Comparison of ENCODE assay signal across 15 mouse cellular contexts in genomic region chr4:106874501-106874900, GRCm38 (mm10). TPM values are rescaled to one million over a fixed set of nuclear protein-coding genes. Genes with fewer than 3 reads are reported as not detected.
A peak's percentile ranks its signal among the peaks of the same experiment; 100 is the strongest.
DNase-seq lines count a peak whose midpoint lies in the region; ATAC-seq and TF ChIP-seq lines count a peak whose summit lies in the region.
"Had no signal": no experiment of that assay in that cellular context is flagged by ENCODE, and none has a peak within 500 bp of the region (broad histone marks: within the 10 kb centered on the region; RNA-seq: fewer than 3 reads in every experiment).

No protein-coding gene starts in this region.

- in situ Hi-C loops in CH12.LX (cut with MboI; ENCODE audit: low pct_ligation_motif_present, low pct_unique_long_range_greater_than_20kb, low sequenced_read_pairs), result no loop called here

- H3K27ac ChIP-seq in liver, embryonic 11.5 days (ENCODE audit: low read depth, low read length), result no peak overlapping the region
- H3K27ac ChIP-seq in CH12.LX (ENCODE audit: insufficient read depth, low read depth), result no peak overlapping the region
- H3K27ac ChIP-seq in MEL (ENCODE audit: control insufficient read depth, low read depth, low read length), result no peak overlapping the region
- no peak overlapping the region for H3K27ac ChIP-seq in small intestine, adult 2 months (ENCODE audit: insufficient read depth, low read depth, low read length)
- H3K27ac ChIP-seq: heart, embryonic 15.5 days; liver, embryonic 13.5 days; midbrain, embryonic 12.5 days had no signal

- no peak for ATAC-seq in liver, embryonic 11.5 days (replicated peaks; ENCODE audit: low FRiP score)

- H3K36me3 ChIP-seq in liver, embryonic 11.5 days (ENCODE audit: control insufficient read depth, insufficient read depth, low read length), result no peaks in the 10 kb centered on the region
- H3K36me3 ChIP-seq in CH12.LX (replicated peaks in 1 of 2; ENCODE audit: control insufficient read depth in 1 of 2, insufficient read depth in 1 of 2, low read length in 1 of 2) (no peaks in the 10 kb centered on the region), MEL (ENCODE audit: control insufficient read depth in 1 of 2, insufficient read depth in 2 of 2, low read length in 2 of 2) (peaks cover 0 to 13% of the 10 kb centered on the region in 2 experiments; a peak in 2 of 4 replicates)
- H3K36me3 ChIP-seq in small intestine, adult 2 months (ENCODE audit: control insufficient read depth, insufficient read depth, low read length), result no peaks in the 10 kb centered on the region
- H3K36me3 ChIP-seq: heart, embryonic 15.5 days; liver, embryonic 13.5 days; midbrain, embryonic 12.5 days had no signal

- peak; percentile 40 for DNase-seq in liver
- DNase-seq in liver, embryonic 11.5 days (ENCODE audit: low spot score), result no peak
- peak; percentile 10 for DNase-seq in CH12.LX (ENCODE audit: extremely low read depth)
- DNase-seq in MEL (ENCODE audit: low read depth, low spot score), result peak; percentile 46
- DNase-seq in left cerebral cortex, postnatal 25 days (ENCODE audit: low spot score in 2 of 2), result no peak
- DNase-seq in left cerebral cortex, postnatal 10 days (ENCODE audit: extremely low spot score in 1 of 2, low spot score in 2 of 2), result no peak
- DNase-seq: cerebellum, adult 11-12 months; gastrocnemius, postnatal 36 days; kidney, adult 9 months; liver, embryonic 13.5 days; lung, postnatal 4 days; right cerebral cortex, postnatal 25 days had no signal

- TF ChIP-seq EP300 in CH12.LX (IDR thresholded peaks at IDR 0.05; ENCODE audit: low read length), result no peak
- no peak for TF ChIP-seq EP300 in MEL (IDR thresholded peaks at IDR 0.05; ENCODE audit: low read depth in 1 of 2, low read length in 2 of 2)

- intact Hi-C loops in left cerebral cortex, postnatal 25 days (cut with DNase I), result no loop called here
- intact Hi-C loops in left cerebral cortex, postnatal 10 days (cut with DNase I), result no loop called here

- H3K4me3 ChIP-seq in liver, embryonic 11.5 days (ENCODE audit: low read depth, low read length), result no peak overlapping the region
- no peak overlapping the region for H3K4me3 ChIP-seq in CH12.LX (replicated peaks in 1 of 3; ENCODE audit: low read depth in 2 of 3, low read length in 2 of 3, poor library complexity in 1 of 3)
- no peak overlapping the region for H3K4me3 ChIP-seq in MEL (ENCODE audit: control insufficient read depth in 1 of 2, insufficient read depth in 1 of 2, low read depth in 2 of 2, low read length in 2 of 2)
- no peak overlapping the region for H3K4me3 ChIP-seq in small intestine, adult 2 months (ENCODE audit: low read depth, low read length)
- H3K4me3 ChIP-seq: heart, embryonic 15.5 days; liver, embryonic 13.5 days; midbrain, embryonic 12.5 days had no signal

- H3K4me1 ChIP-seq in liver, embryonic 11.5 days (replicated peaks; ENCODE audit: control insufficient read depth, insufficient read depth, low read length), result peaks cover 8% of the 10 kb centered on the region
- H3K4me1 ChIP-seq in CH12.LX (ENCODE audit: control insufficient read depth in 1 of 2, insufficient read depth in 2 of 2) (peaks cover 4 to 12% of the 10 kb centered on the region in 2 experiments; a peak in 3 of 4 replicates), MEL (ENCODE audit: control insufficient read depth in 1 of 2, insufficient read depth in 2 of 2, low read length in 2 of 2) (peaks cover 5 to 14% of the 10 kb centered on the region in 2 experiments; a peak in 3 of 4 replicates)
- H3K4me1 ChIP-seq in small intestine, adult 2 months (ENCODE audit: control insufficient read depth, insufficient read depth, insufficient read length, low read length), result peaks cover 3% of the 10 kb centered on the region; the same call in 1 of the 2 replicates
- H3K4me1 ChIP-seq: midbrain, embryonic 12.5 days had no signal

- H3K9me3 ChIP-seq in liver, embryonic 11.5 days (ENCODE audit: control insufficient read depth, low read length), result no peaks in the 10 kb centered on the region
- no peaks in the 10 kb centered on the region for H3K9me3 ChIP-seq in CH12.LX (replicated peaks; ENCODE audit: low read length)
- H3K9me3 ChIP-seq in MEL (replicated peaks; ENCODE audit: insufficient read depth, low read length), result no peaks in the 10 kb centered on the region
- H3K9me3 ChIP-seq: heart, embryonic 15.5 days; liver, embryonic 13.5 days; midbrain, embryonic 12.5 days had no signal

- dilution Hi-C loops in CH12.LX (cut with MboI; ENCODE audit: extremely low pct_ligation_motif_present, extremely low pct_unique_long_range_greater_than_20kb, low sequenced_read_pairs), result no loop called here

- TF ChIP-seq CTCF in CH12.LX (conservative IDR thresholded peaks at IDR 0.05 in 1 of 2, IDR thresholded peaks at IDR 0.05 in 1 of 2; ENCODE audit: low read depth in 2 of 2, low read length in 2 of 2) (peak in 1 of 2 experiments; percentile 21; a peak in 2 of 4 replicates), MEL (IDR thresholded peaks at IDR 0.05 in 2 of 3, conservative IDR thresholded peaks at IDR 0.05 in 1 of 3; ENCODE audit: control insufficient read depth in 1 of 3, insufficient read depth in 1 of 3, low read depth in 2 of 3, low read length in 3 of 3, poor library complexity in 1 of 3, severe bottlenecking in 1 of 3) (peak; percentile 21 to 55 (median 34))
- peak; percentile 25; the same call in 1 of the 2 replicates for TF ChIP-seq CTCF in small intestine, adult 2 months (IDR thresholded peaks at IDR 0.05; ENCODE audit: extremely low read depth, insufficient read length, insufficient replicate concordance, low read depth, low read length)

- TF ChIP-seq POLR2A in CH12.LX (IDR thresholded peaks at IDR 0.05; ENCODE audit: low read depth, low read length), result no peak
- no peak for TF ChIP-seq POLR2A in MEL (IDR thresholded peaks at IDR 0.05; ENCODE audit: control insufficient read depth in 1 of 2, insufficient read depth in 1 of 2, low read depth in 1 of 2, low read length in 2 of 2, poor library complexity in 1 of 2)
- no peak for TF ChIP-seq POLR2A in small intestine, adult 2 months (IDR thresholded peaks at IDR 0.05; ENCODE audit: low read depth, low read length)

- WGBS in liver, embryonic 11.5 days, result 83% methylated on average over 7 of the region's 7 CpGs
- 92% methylated on average over 7 of the region's 7 CpGs for WGBS in small intestine, adult 2 months

- H3K79me2 ChIP-seq in CH12.LX (replicated peaks; ENCODE audit: control insufficient read depth, extremely low read depth, insufficient read depth, poor library complexity, severe bottlenecking) (no peaks in the 10 kb centered on the region), MEL (ENCODE audit: control insufficient read depth, insufficient read depth, low read length, poor library complexity) (no peaks in the 10 kb centered on the region)

- H3K4me2 ChIP-seq in liver, embryonic 11.5 days, result no peak overlapping the region
- no peak overlapping the region for H3K4me2 ChIP-seq in CH12.LX (ENCODE audit: insufficient read depth, low read depth, poor library complexity, severe bottlenecking)
- H3K4me2 ChIP-seq: heart, embryonic 15.5 days; liver, embryonic 13.5 days; midbrain, embryonic 12.5 days had no signal

- H3K9ac ChIP-seq in liver, embryonic 11.5 days (ENCODE audit: low read depth, low read length), result no peak overlapping the region
- H3K9ac ChIP-seq in CH12.LX (ENCODE audit: insufficient read depth, low read depth) (no peak overlapping the region), MEL (ENCODE audit: control insufficient read depth, low read depth, low read length, poor library complexity, severe bottlenecking) (no peak overlapping the region)
- H3K9ac ChIP-seq: heart, embryonic 15.5 days; liver, embryonic 13.5 days; midbrain, embryonic 12.5 days had no signal

- H3K27me3 ChIP-seq in liver, embryonic 11.5 days (replicated peaks; ENCODE audit: control insufficient read depth, insufficient read depth, low read length), result no peaks in the 10 kb centered on the region
- no peaks in the 10 kb centered on the region for H3K27me3 ChIP-seq in CH12.LX (replicated peaks)
- H3K27me3 ChIP-seq in MEL (ENCODE audit: control insufficient read depth in 1 of 2, insufficient read depth in 2 of 2, low read length in 2 of 2), result no peaks in the 10 kb centered on the region
- H3K27me3 ChIP-seq in small intestine, adult 2 months (ENCODE audit: control insufficient read depth, insufficient read depth, low read length), result no peaks in the 10 kb centered on the region
- H3K27me3 ChIP-seq: heart, embryonic 15.5 days; liver, embryonic 13.5 days; midbrain, embryonic 12.5 days had no signal

- TF ChIP-seq RAD21 in CH12.LX (IDR thresholded peaks at IDR 0.05; ENCODE audit: low read depth, low read length), result no peak; the same call in 1 of the 2 replicates
- peak; percentile 7; the same call in 1 of the 2 replicates for TF ChIP-seq RAD21 in MEL (IDR thresholded peaks at IDR 0.05; ENCODE audit: low read depth, low read length)

TF ChIP-seq in CH12.LX, 34 proteins besides CTCF, POLR2A, EP300 and RAD21 (continues in another document):
- TF ChIP-seq PAX5 (IDR thresholded peaks at IDR 0.05; ENCODE audit: low read length) (no peak), POLR2AphosphoS2 (IDR thresholded peaks at IDR 0.05; ENCODE audit: low read depth, low read length) (no peak), NRF1 (IDR thresholded peaks at IDR 0.05; ENCODE audit: low read depth, low read length) (no peak), ZMIZ1 (IDR thresholded peaks at IDR 0.05; ENCODE audit: low read depth, low read length) (no peak), MXI1 (IDR thresholded peaks at IDR 0.05; ENCODE audit: low read depth, low read length) (no peak), ETS1 (conservative IDR thresholded peaks at IDR 0.05; ENCODE audit: low read depth, low read length) (no peak)

TF ChIP-seq in MEL, 35 proteins besides CTCF, POLR2A, EP300 and RAD21:
- TF ChIP-seq CHD1 (IDR thresholded peaks at IDR 0.05; ENCODE audit: low read depth, low read length) (no peak), ZC3H11A (IDR thresholded peaks at IDR 0.05; ENCODE audit: low read depth, low read length) (0 out of 2 replicates have a peak, but pooled peaks have one; percentile 13), SMC3 (IDR thresholded peaks at IDR 0.05; ENCODE audit: low read depth, low read length) (peak; percentile 34)

RNA-seq across cellular contexts. Expression of gene Ssbp3, which starts 36.0 kb away (rescaled TPM):
- polyA plus RNA-seq in liver, embryonic 11.5 days (2014; fragmentation: Nextera tagmentation; extraction: Ambion mirVana), result 71.1 and 89.0 TPM in 2 replicates
- 32.4 and 34.2 TPM in 2 replicates for total RNA-seq in CH12.LX (2012; rRNA removed)
- 76.2 and 76.5 TPM in 2 replicates for total RNA-seq in CH12.LX (2014; rRNA removed)
- 125 and 129 TPM in 2 replicates for polyA plus RNA-seq in CH12.LX (2012; ENCODE audit: insufficient read length, low read depth)
- 28.3 and 30.5 TPM in 2 replicates for total RNA-seq in MEL (2012; rRNA removed)
- 100 to 1,000 TPM; 116 to 242 TPM for polyA plus RNA-seq in MEL (2012; ENCODE audit: insufficient read depth in 1 of 2, insufficient read length in 2 of 2, low read depth in 1 of 2, low replicate concordance in 2 of 2, missing spikeins in 1 of 2)
- polyA plus RNA-seq in small intestine, adult 2 months (2012; rRNA removed), result 11.7 and 21.2 TPM in 2 replicates
- total RNA-seq in left cerebral cortex, postnatal 25 days (2021), result 100 to 1,000 TPM; 138 to 157 TPM
- total RNA-seq in left cerebral cortex, postnatal 10 days (2021), result 100 to 1,000 TPM; 114 to 119 TPM

Comparison
In these comparisons a context has a peak if more than half of its experiments do, and no peak if none do; other contexts are left out.
1. DNase-seq: peak in liver (single experiment), CH12.LX (single experiment) and MEL (single experiment); none in liver, embryonic 11.5 days (single experiment), left cerebral cortex, postnatal 25 days (0 of 2) and left cerebral cortex, postnatal 10 days (0 of 2).